Mouse (Mus musculus) megakaryocyte, adult 5-6 weeks (primary cell): ENCODE measurements around the gene Angel2. TPM values are rescaled to one million over a fixed set of nuclear protein-coding genes. Genes with fewer than 3 reads are reported as not detected.
A peak's percentile ranks its signal among the peaks of the same experiment; 100 is the strongest.

Experiments used
- ATAC-seq: 2 replicates; pipeline ENCODE4 v1.8.0; 2016; ENCODE audit warnings: mild to moderate bottlenecking, inconsistent platforms; ENCODE audit not compliant: poor library complexity, severe bottlenecking
- total RNA-seq, 2 experiments: library from RNA; stranded (forward) in 1 of 2; stranded (reverse) in 1 of 2; fragments of 153-499, 151-499 nt in 1 of 2; fragments of 221-1000, 200-1000 nt in 1 of 2; gene quantifications; 2 replicates each; pipeline versions ENCODE4 v1.2.3 to v1.2.4; 2015 to 2017

Gene Angel2
- total RNA-seq, 2 experiments from 2014 or later = 24.1 to 31.6 TPM

GRCm38 (mm10) chr1:190978001-190978400, 53.1 kb downstream of the Angel2 start:
- no peak for ATAC-seq

GRCm38 (mm10) chr1:190978511-190979073, 53.7 kb downstream of the Angel2 start:
- 0 out of 2 replicates have a peak, but pooled peaks have one; percentile 13 for ATAC-seq

- peak; percentile 74 for ATAC-seq
Observed at GRCm38 (mm10) chr1:190979100-190979563, 54.2 kb downstream of the Angel2 start, which contains the start of gene Vash2. Vash2 (minus strand) TSS chr1:190979296.

GRCm38 (mm10) chr1:190980470-190980869, 55.6 kb downstream of the Angel2 start:
- 0 out of 2 replicates have a peak, but pooled peaks have one; percentile 28 for ATAC-seq

- ATAC-seq = no peak
Observed at GRCm38 (mm10) chr1:190981412-190981811, 56.5 kb downstream of the Angel2 start.

GRCm38 (mm10) chr1:190989437-190990082, 64.6 kb downstream of the Angel2 start:
- no peak for ATAC-seq

GRCm38 (mm10) chr1:190995548-190995947, 70.6 kb downstream of the Angel2 start:
- ATAC-seq = no peak

GRCm38 (mm10) chr1:190996346-190996877, 71.5 kb downstream of the Angel2 start:
- ATAC-seq = 0 out of 2 replicates have a peak, but pooled peaks have one; percentile 21

Other genes starting within 250 kb of the Angel2 start
- 6.8 and 7.1 TPM in 2 replicates for gene Rps6kc1, start 13.3 kb upstream of the Angel2 start, total RNA-seq (2015)
- gene Rps6kc1, start 13.3 kb upstream of the Angel2 start, total RNA-seq (2017) = 10.0 and 15.6 TPM in 2 replicates
- not detected in 2 replicates for gene Vash2, start 54.2 kb downstream of the Angel2 start, total RNA-seq (2015)
- 0.07 TPM in 1 of 2 replicates, not detected in the other for gene Vash2, start 54.2 kb downstream of the Angel2 start, total RNA-seq (2017)
- 52.7 and 55.5 TPM in 2 replicates for gene Flvcr1, start 101.0 kb downstream of the Angel2 start, total RNA-seq (2015)
- gene Flvcr1, start 101.0 kb downstream of the Angel2 start, total RNA-seq (2017) = 45.4 and 57.0 TPM in 2 replicates
- gene Spata45, start 111.5 kb downstream of the Angel2 start, total RNA-seq (2015) = not detected in 2 replicates
- gene Spata45, start 111.5 kb downstream of the Angel2 start, total RNA-seq (2017) = not detected in 2 replicates
- gene Tatdn3, start 137.8 kb downstream of the Angel2 start, total RNA-seq (2015) = 20.0 and 24.7 TPM in 2 replicates
- 9.9 and 11.8 TPM in 2 replicates for gene Tatdn3, start 137.8 kb downstream of the Angel2 start, total RNA-seq (2017)
- gene Nsl1, start 137.9 kb downstream of the Angel2 start, total RNA-seq (2015) = 7.3 and 8.1 TPM in 2 replicates
- gene Nsl1, start 137.9 kb downstream of the Angel2 start, total RNA-seq (2017) = 19.7 and 22.0 TPM in 2 replicates
- gene Batf3, start 172.7 kb downstream of the Angel2 start, total RNA-seq (2015) = 5.2 and 11.7 TPM in 2 replicates
- 1.8 and 3.4 TPM in 2 replicates for gene Batf3, start 172.7 kb downstream of the Angel2 start, total RNA-seq (2017)
- gene Fam71a, start 239.7 kb downstream of the Angel2 start, total RNA-seq (2015) = 0.14 and 0.49 TPM in 2 replicates
- 0.24 TPM in 1 of 2 replicates, not detected in the other for gene Fam71a, start 239.7 kb downstream of the Angel2 start, total RNA-seq (2017)